Mouse (Mus musculus) testis, adult 2 months (tissue): ENCODE results near the gene Ldb2.

Source experiments
- CTCF ChIP-seq: fragments of 200-500 bp; IDR thresholded peaks from 2 replicates; pipeline ENCODE4 v1.5.1; 2012; ENCODE audit warnings: low read depth, mild to moderate bottlenecking, inconsistent platforms, low read length, moderate library complexity; ENCODE audit not compliant: control insufficient read depth, insufficient read depth, insufficient replicate concordance
- POLR2A ChIP-seq: fragments of 200-500 bp; IDR thresholded peaks from 2 replicates; pipeline ENCODE4 v1.6.1; 2012; ENCODE audit warnings: low read depth, mild to moderate bottlenecking, inconsistent platforms, low read length, moderate library complexity; ENCODE audit not compliant: control insufficient read depth

DNA sequence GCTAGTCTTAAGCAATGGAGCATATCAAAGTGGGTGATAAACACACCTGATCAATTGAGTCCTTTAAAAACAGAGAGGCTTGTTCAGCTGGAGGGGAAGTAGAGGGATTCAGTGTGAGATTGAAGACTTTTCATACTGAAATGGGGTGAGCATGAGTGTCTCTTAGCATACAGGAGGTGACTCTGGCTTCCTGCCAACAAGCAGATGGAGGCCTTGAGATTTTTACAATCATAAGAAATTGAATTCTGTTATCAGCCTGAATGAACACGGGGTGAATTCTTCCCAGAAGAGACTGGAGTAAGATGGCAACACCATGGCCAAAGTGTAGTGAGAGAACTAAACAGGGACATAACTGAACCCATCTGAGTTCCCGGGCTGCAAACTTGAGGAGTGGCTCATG, 190.6 kb downstream of the Ldb2 start:
- TF ChIP-seq CTCF (no peak), POLR2A (no peak)
